Mouse (Mus musculus) layer of hippocampus, adult 2 months (tissue): ENCODE data around the gene Ralbp1. TPM values are rescaled to one million over a fixed set of nuclear protein-coding genes. Genes with fewer than 3 reads are reported as not detected.

Source experiments
- DNase-seq, 2 experiments: peaks; one replicate each; pipeline ENCODE4 v3.0.0; 2022; ENCODE audit warnings: low spot score in 2 of 2
- H3K27ac ChIP-seq: fragments of 200-600 bp; 2 replicates; pipeline ENCODE4 v1.8.1; 2022
- H3K4me3 ChIP-seq: fragments of 200-600 bp; 2 replicates; pipeline ENCODE4 v1.8.1; 2022; ENCODE audit warnings: mild to moderate bottlenecking
- CTCF ChIP-seq: fragments of 200-600 bp; conservative IDR thresholded peaks from 2 replicates; pipeline ENCODE4 v1.8.1; 2022; ENCODE audit warnings: antibody characterized with exemption, mild to moderate bottlenecking, moderate library complexity
- total RNA-seq, 2 experiments: library from RNA; stranded (reverse); gene quantifications; 2 replicates each; pipeline ENCODE4 v1.2.3; 2021

The Ralbp1 gene
- total RNA-seq, 2 experiments from 2014 or later: 54.2 to 56.8 TPM

DNA sequence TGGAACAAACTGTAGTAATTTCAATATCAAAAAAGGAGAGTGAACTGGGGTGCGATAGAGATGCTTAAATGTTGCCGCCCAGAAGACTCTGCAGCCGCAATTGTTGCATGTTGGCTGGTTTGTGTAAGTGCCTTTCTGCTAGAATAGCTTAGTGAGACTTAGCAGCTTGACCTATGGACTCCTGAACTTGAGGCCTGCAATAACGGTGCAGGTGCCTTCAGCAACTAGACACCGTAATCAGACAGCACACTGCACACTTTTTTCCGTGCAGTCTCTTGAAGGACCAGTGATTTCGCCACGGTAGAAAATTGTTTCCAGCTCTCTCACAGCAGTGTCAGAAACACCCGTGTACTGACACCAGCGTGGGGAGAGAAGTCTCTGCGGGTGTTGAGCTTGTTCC lies 56.6 kb downstream of the Ralbp1 start:
- H3K4me3 ChIP-seq: no peak overlapping the region
- DNase-seq: no peak
- no peak overlapping the region for H3K27ac ChIP-seq
- no peak for TF ChIP-seq CTCF

DNA sequence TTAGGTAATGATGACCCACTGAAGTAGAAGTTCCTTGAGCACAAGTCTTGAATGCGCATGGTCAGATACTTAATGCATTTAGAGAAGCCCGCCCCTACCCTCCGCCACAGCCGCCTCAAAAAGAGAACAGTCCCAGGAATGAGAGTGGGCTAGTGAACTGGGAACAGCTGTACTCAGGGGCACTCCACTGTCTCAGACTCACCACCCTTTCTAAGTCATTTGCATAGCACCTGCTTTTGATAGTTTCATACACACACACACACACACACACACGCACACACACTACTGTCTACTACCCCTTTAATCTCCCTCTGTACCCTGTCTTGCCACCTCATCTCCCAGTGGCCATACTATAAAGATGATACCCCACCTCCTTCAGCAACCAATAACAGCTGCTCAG lies 57.7 kb downstream of the Ralbp1 start:
- no peak for DNase-seq
- Histone ChIP-seq H3K4me3 (no peak overlapping the region), H3K27ac (no peak overlapping the region)
- no peak for TF ChIP-seq CTCF

DNA sequence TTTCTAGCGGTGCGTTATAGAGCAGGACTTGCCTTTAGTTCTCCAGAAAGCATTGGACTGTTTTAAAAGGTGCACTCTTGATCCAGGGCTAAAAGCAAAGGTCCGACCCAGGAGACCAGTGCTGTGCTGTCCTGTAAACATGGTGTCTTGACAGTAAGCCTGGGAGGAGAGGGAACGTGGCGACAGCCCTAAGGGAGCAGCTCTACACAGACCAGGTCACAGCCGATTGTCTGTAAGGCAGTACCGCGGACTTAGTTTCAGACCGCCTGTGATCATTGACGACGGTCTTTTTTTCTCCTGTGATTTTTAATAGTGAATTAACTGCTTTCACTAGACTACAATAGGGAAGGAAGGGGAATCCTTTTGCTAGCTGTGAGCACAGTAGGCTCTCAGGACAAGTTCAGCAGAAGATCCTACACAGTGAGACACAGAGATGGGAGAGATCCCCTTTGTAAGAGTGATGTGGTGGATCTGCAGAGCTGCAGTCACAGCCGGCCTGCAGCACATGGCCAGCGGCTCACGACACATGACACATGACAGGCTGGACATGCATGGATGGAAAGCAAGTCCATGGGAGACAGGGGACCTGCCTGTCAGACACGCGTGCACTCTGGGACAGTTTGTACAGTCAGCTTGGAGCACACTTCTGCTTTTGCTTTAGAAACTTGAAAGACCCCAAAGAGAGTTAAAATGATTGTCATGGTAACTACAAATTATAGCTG lies 58.3 kb downstream of the Ralbp1 start:
- H3K27ac ChIP-seq: no peak overlapping the region
- no peak for DNase-seq
- TF ChIP-seq CTCF: no peak
- H3K4me3 ChIP-seq: no peak overlapping the region

DNA sequence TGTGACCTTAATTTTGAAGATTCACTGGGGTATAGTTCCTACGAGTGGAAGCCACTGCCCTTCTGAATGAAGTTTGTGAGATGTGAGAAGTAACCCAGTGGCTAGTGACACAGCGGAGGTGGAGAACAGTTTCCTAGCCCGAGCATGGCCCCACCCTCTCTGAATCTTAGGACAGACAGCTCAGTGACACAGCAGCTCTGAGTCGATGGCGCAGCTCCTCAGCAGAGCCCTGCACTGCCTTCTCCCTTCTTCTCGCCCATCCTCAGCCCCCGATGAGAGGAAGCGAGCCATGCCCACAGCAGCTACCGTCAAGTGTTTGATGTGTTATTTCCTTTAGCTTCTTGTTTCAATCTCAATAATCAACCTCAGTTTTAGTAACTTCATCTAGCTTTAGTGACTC lies 59.3 kb downstream of the Ralbp1 start:
- no peak for TF ChIP-seq CTCF
- no peak overlapping the region for H3K4me3 ChIP-seq
- no peak overlapping the region for H3K27ac ChIP-seq
- no peak for DNase-seq

DNA sequence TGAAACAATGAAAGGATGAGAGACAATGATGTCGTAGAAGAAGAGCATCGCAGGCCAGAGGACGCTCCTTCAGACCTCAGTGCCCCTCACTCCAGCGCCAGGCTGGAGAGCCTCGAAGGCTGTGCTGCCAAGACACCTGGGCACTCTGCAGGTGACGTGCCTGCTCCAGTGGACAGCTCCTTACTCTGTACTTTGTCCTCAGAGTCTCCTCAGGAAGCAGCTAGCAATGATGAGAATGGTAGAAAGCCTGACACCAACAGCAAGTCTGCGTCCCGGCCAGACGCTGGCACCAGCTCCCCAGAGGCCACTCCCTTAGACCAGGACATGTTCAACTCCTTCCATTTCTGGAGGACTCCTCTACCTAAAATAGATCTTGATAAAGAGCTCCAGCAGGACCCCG lies 61.4 kb downstream of the Ralbp1 start:
- H3K4me3 ChIP-seq: no peak overlapping the region
- TF ChIP-seq CTCF: no peak
- DNase-seq: no peak
- H3K27ac ChIP-seq: no peak overlapping the region

DNA sequence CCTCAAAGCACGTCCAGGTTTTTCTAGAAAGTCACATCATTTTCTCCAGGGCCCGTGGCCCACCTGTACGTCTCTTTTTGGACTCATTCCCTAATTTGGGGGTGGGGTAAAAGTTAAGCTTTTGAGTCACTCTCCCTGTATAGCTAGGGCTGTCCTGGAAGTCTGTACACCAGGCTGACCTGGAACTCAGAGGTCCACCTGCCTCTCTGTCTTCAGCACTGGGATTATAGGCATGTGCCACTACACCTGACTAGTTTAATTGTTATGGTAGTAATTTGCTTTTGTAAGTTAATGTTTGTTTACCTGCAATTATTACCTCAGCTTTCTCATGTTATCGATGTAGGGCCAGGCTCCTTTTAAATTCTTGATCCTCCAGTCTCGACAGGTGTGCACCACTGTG lies 63.2 kb downstream of the Ralbp1 start:
- no peak for TF ChIP-seq CTCF
- no peak overlapping the region for H3K4me3 ChIP-seq
- H3K27ac ChIP-seq: no peak overlapping the region
- no peak for DNase-seq

DNA sequence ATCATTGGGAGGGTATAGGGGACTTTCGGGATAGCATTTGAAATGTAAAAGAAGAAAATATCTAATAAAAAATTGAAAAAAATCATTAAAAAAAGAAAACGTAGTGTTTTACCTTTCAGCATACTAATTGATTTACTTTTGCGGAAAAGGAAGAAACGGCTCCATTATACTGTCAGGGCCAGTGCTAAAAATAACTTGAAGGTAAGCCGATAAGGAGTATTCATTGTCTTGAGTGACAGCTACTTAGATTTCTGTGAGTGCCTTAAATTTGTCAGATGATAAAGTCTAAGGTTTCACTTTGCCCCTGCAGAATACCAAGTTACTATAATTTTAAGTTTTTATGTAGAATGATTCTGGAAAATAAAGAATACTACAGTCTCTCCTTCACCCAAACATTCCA lies 65.4 kb downstream of the Ralbp1 start:
- DNase-seq: no peak
- Histone ChIP-seq H3K27ac (no peak overlapping the region), H3K4me3 (no peak overlapping the region)
- no peak for TF ChIP-seq CTCF

DNA sequence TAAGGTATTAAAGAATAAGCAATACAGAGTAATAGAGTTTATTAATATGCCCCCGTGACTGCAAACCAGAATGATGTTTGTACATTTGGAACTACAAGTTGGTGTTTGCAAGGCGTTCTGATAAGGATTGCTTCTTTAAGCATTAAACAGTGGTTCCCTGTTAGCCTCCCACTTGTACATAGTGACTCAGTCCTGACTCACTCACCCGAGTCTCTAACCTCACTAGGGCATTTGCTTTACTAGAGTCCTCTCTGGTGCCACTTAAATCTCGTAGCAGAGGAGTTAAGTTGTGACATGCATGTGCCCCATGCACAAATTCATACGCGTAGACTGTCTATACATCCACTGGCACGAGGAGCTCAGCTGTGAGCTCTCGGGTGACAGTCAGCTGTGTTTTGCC lies 71.8 kb downstream of the Ralbp1 start:
- DNase-seq: no peak
- TF ChIP-seq CTCF: no peak

DNA sequence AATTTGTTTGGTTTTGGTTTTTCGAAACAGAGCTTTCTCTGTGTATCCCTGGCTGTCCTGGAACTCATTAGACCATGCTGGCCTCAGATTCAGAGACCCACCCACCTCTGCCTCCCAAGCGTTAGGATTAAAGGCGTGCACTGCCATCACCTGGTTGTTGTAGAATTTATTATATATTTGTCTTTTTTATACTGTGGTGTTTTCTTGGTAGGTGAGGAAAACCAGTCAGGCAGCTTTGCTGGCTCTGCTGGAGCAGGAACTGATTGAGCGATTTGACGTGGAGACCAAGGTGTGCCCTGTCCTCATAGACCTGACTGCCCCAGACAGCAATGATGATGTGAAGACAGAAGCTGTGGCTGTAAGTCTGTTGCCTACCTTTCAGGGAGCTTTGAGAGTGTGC lies 74.6 kb downstream of the Ralbp1 start:
- Histone ChIP-seq H3K27ac (no peak overlapping the region), H3K4me3 (no peak overlapping the region)
- TF ChIP-seq CTCF: no peak
- DNase-seq: no peak

More for the DNA sequence above, 71.8 kb downstream of the Ralbp1 start:
- Histone ChIP-seq H3K27ac (no peak overlapping the region), H3K4me3 (no peak overlapping the region)

DNA sequence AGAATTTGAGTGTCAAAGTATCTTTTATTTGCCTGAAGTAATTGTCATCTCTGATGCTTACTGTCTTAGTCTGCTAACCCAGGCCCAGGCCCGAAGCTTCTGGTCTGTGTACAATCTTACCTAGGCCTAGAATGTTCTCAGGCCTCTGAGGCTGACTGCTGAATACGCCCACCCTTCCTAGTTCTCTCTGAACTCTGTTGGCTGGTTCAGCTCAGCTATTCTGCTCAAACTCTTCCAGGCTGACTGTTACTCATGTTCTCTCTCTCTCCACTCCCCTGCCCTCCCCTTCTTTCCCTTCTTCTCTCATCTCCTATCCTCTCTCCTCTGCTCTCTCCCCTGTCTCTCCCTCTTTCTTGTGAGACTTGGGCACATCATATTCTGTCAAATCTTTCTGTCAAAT lies 79.2 kb downstream of the Ralbp1 start:
- no peak for TF ChIP-seq CTCF
- no peak overlapping the region for H3K4me3 ChIP-seq
- no peak for DNase-seq
- peak overlapping the region; percentile 65; the same call in 1 of the 2 replicates for H3K27ac ChIP-seq

DNA sequence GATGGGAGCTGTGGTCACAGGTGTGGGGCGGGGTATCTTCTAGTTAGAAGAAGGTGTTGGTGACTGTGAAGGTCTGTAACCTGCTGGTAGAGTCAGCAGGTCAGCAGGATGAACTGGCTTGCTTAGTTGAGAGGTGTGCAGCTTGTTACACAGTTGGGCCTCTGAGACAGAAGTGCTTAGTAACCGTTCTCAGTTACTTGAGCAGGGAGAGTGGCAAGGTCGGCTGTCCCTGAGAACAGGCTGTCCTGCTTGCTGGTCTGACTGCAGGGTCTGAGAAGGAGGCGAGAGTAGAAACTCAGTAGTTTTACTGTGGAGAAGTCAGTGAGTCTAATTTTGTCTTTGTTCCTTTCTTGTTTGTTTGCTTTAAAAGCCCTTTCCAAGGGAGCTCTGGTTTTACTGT lies 79.6 kb downstream of the Ralbp1 start:
- no peak for TF ChIP-seq CTCF
- no peak for DNase-seq
- H3K4me3 ChIP-seq: no peak overlapping the region
- H3K27ac ChIP-seq: peak overlapping the region; percentile 65; the same call in 1 of the 2 replicates

DNA sequence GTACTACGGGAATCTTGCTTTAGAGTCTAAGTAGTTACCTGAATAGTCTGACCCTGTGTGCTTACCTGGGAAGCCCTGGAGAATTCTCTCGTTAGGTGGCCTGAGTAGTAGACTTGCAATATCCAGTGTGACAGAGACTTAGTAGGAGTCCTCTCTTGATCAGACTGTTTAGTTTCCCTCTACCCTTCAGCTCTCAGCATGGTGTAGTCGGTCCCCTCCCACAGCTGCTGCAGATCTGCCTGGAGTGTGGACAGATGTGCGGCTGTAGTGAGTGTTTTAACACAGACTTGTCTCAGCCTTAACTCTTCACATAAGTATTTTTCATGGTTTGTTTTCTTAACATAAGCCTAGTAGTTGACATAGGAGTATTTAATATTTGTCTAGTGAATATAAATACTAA lies 83.6 kb downstream of the Ralbp1 start:
- H3K4me3 ChIP-seq: no peak overlapping the region
- no peak overlapping the region for H3K27ac ChIP-seq
- DNase-seq: no peak
- TF ChIP-seq CTCF: no peak

DNA sequence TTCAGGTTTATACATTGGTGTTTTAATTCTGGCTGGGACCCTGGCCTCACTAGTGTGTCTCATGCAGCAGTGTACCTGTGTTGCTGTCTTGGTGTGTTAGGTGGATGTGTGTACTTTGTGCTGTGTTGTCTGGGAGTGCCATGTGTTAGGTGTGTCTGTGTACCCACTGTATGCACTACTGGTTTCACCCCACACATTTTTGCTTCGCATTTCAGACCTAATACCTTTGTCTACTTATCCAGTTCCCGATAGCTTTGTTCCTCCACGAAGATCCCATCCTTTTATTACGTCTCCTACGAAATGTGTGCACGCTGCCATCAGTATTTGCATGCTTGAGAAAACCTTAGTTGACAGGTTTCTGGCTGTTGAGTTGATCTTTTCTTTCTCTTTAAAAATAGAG lies 85.1 kb downstream of the Ralbp1 start:
- Histone ChIP-seq H3K27ac (no peak overlapping the region), H3K4me3 (no peak overlapping the region)
- no peak for DNase-seq
- TF ChIP-seq CTCF: no peak

DNA sequence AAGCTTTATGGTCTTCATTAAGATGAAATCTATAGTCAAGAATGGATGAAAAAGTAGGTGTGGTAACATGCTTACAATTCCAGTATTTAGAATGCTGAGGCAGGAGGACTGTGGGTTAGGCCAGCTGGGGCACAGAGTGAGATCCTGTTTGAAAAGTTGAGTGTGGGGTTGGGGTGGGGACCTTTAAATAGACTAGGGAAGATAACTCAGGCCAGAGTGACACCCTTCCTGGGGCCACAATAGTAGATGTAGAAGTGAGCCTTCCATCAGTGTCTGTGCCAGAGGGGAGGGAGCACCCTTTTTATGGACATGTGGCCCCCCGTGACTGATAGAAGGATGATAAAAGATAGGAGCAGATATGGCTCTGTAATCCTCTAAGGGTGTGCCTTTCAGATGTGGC lies 86.2 kb downstream of the Ralbp1 start:
- Histone ChIP-seq H3K4me3 (no peak overlapping the region), H3K27ac (no peak overlapping the region)
- TF ChIP-seq CTCF: no peak
- no peak for DNase-seq
